Mouse (Mus musculus) E14TG2a.4 (cell line): ENCODE results near the gene Ccdc24.

Experiments
- H3K27me3 ChIP-seq: 2 replicates; pipeline ENCODE4 v1.6.1; 2014; ENCODE audit warnings: low read length, control low read depth; ENCODE audit not compliant: insufficient read depth
- H3K36me3 ChIP-seq: 2 replicates; pipeline ENCODE4 v1.6.1; 2014; ENCODE audit warnings: low read length, control low read depth; ENCODE audit not compliant: insufficient read depth
- H3K4me1 ChIP-seq: replicated peaks from 2 replicates; pipeline ENCODE4 v1.6.1; 2014; ENCODE audit warnings: low read depth, low read length, control low read depth
- H3K4me3 ChIP-seq: replicated peaks from 2 replicates; pipeline ENCODE4 v1.5.1; 2014; ENCODE audit warnings: mild to moderate bottlenecking, low read length
- H3K9me3 ChIP-seq: 2 replicates; pipeline ENCODE4 v1.6.1; 2014; ENCODE audit warnings: low read length, control low read depth
- CTCF ChIP-seq: conservative IDR thresholded peaks from 2 replicates; pipeline ENCODE4 v1.5.1; 2014; ENCODE audit warnings: low read length
- NANOG ChIP-seq: IDR thresholded peaks from 2 replicates; pipeline ENCODE4 v1.6.1; 2014; ENCODE audit warnings: borderline replicate concordance, low read length, mixed read lengths
- POU5F1 ChIP-seq: IDR thresholded peaks from 2 replicates; pipeline ENCODE4 v1.6.1; 2014; ENCODE audit warnings: low read length, borderline replicate concordance

Gene Ccdc24

GRCm38 (mm10) chr4:117837271-117837670, 35.1 kb downstream of the Ccdc24 start:
- TF ChIP-seq POU5F1 (no peak), NANOG (no peak), CTCF (no peak)

GRCm38 (mm10) chr4:117836204-117836767, 36.1 kb downstream of the Ccdc24 start:
- H3K36me3 ChIP-seq = no peaks in the 10 kb centered on the region
- H3K27me3 ChIP-seq = peaks cover 65% of the 10 kb centered on the region
- H3K9me3 ChIP-seq = no peaks in the 10 kb centered on the region
- H3K4me3 ChIP-seq = peak overlapping the region; percentile 94
- H3K4me1 ChIP-seq = peaks cover 28% of the 10 kb centered on the region
- no peak for TF ChIP-seq POU5F1
- no peak for TF ChIP-seq CTCF
- no peak for TF ChIP-seq NANOG

More at GRCm38 (mm10) chr4:117837271-117837670, 35.1 kb downstream of the Ccdc24 start:
- H3K36me3 ChIP-seq = no peaks in the 10 kb centered on the region
- no peak overlapping the region; the same call in 1 of the 2 replicates for H3K4me3 ChIP-seq
- peaks cover 59% of the 10 kb centered on the region for H3K27me3 ChIP-seq
- H3K9me3 ChIP-seq = no peaks in the 10 kb centered on the region
- H3K4me1 ChIP-seq = peaks cover 22% of the 10 kb centered on the region

GRCm38 (mm10) chr4:117835531-117836111, 36.7 kb downstream of the Ccdc24 start:
- Histone ChIP-seq H3K36me3 (no peaks in the 10 kb centered on the region), H3K9me3 (no peaks in the 10 kb centered on the region), H3K27me3 (peaks cover 71% of the 10 kb centered on the region), H3K4me3 (peak overlapping the region; percentile 94), H3K4me1 (peaks cover 28% of the 10 kb centered on the region)
- no peak for TF ChIP-seq CTCF
- no peak for TF ChIP-seq POU5F1
- no peak for TF ChIP-seq NANOG

- H3K27me3 ChIP-seq = peaks cover 71% of the 10 kb centered on the region
- H3K36me3 ChIP-seq = no peaks in the 10 kb centered on the region
- TF ChIP-seq POU5F1 (no peak), CTCF (no peak), NANOG (no peak)
- peak overlapping the region; percentile 94 for H3K4me3 ChIP-seq
- H3K4me1 ChIP-seq = peaks cover 34% of the 10 kb centered on the region
- H3K9me3 ChIP-seq = no peaks in the 10 kb centered on the region
Observed at GRCm38 (mm10) chr4:117834845-117835530, 37.4 kb downstream of the Ccdc24 start.

- TF ChIP-seq CTCF (no peak), POU5F1 (no peak), NANOG (no peak)
- Histone ChIP-seq H3K9me3 (no peaks in the 10 kb centered on the region), H3K4me1 (peaks cover 38% of the 10 kb centered on the region), H3K36me3 (no peaks in the 10 kb centered on the region), H3K27me3 (peaks cover 69% of the 10 kb centered on the region), H3K4me3 (peak within 1 kb of the TSS; percentile 94)
Observed at GRCm38 (mm10) chr4:117834457-117834844, 37.9 kb downstream of the Ccdc24 start, which contains the start of gene Slc6a9. Slc6a9 (plus strand) TSS chr4:117834506.

- Histone ChIP-seq H3K4me3 (no peak overlapping the region), H3K4me1 (peaks cover 33% of the 10 kb centered on the region), H3K27me3 (peaks cover 55% of the 10 kb centered on the region), H3K9me3 (no peaks in the 10 kb centered on the region), H3K36me3 (no peaks in the 10 kb centered on the region)
- TF ChIP-seq POU5F1 (no peak), NANOG (no peak), CTCF (no peak)
Observed at GRCm38 (mm10) chr4:117831920-117832691, 40.3 kb downstream of the Ccdc24 start.

- H3K4me1 ChIP-seq = peaks cover 28% of the 10 kb centered on the region
- peaks cover 54% of the 10 kb centered on the region for H3K27me3 ChIP-seq
- H3K4me3 ChIP-seq = no peak overlapping the region
- no peaks in the 10 kb centered on the region for H3K9me3 ChIP-seq
- no peak for TF ChIP-seq POU5F1
- no peak for TF ChIP-seq CTCF
- TF ChIP-seq NANOG = no peak
- no peaks in the 10 kb centered on the region for H3K36me3 ChIP-seq
Observed at GRCm38 (mm10) chr4:117831499-117831898, 40.9 kb downstream of the Ccdc24 start.

- peaks cover 51% of the 10 kb centered on the region for H3K27me3 ChIP-seq
- TF ChIP-seq NANOG (no peak), CTCF (no peak), POU5F1 (no peak)
- no peaks in the 10 kb centered on the region for H3K9me3 ChIP-seq
- H3K4me1 ChIP-seq = peaks cover 28% of the 10 kb centered on the region
- no peaks in the 10 kb centered on the region for H3K36me3 ChIP-seq
- H3K4me3 ChIP-seq = no peak overlapping the region
Observed at GRCm38 (mm10) chr4:117830801-117831200, 41.6 kb downstream of the Ccdc24 start.
